Mouse (Mus musculus): ENCODE measurements around the gene Lysmd1.

DNA sequence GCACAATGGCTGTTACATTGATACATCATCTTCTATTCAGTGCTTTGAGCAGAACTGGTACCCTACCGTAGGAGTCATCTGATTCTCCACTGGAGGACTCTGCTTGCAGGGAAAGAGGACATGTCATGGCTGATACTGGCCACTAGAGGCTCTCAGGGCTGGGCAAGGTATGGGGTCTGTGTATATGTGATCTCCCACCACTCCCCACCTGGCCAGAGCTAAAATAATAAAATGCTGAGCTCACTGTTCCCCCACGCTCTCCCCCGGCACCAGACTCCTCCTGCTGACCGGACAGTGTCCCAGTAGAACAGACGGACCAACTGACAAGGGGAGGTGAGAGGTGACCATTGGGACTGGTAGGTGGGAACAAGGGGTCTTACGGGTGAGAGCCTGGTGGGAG, 9.6 kb upstream of the Lysmd1 start, which contains the start of gene Tmod4:
- TF ChIP-seq FLI1 (IDR thresholded peaks at IDR 0.05; ENCODE audit: low read length) = no peak
- no peak for TF ChIP-seq GATA1 (IDR thresholded peaks at IDR 0.05; ENCODE audit: borderline replicate concordance, low read length)

Measured in megakaryocyte, embryonic 14.5 days (primary cell).